In genomic region chr1:80710097-80710541, GRCm38 (mm10) we compare ENCODE assay signal across 11 mouse cellular contexts. TPM values are rescaled to one million over a fixed set of nuclear protein-coding genes. Genes with fewer than 3 reads are reported as not detected.
DNase-seq lines count a peak whose midpoint lies in the region; ATAC-seq and TF ChIP-seq lines count a peak whose summit lies in the region.
"Had no signal": no experiment of that assay in that cellular context is flagged by ENCODE, and none has a peak within 500 bp of the region (broad histone marks: within the 10 kb centered on the region; RNA-seq: fewer than 3 reads in every experiment).

No protein-coding gene starts in this region.

- H3K4me3 ChIP-seq in heart, embryonic 10.5 days = no peak overlapping the region
- no peak overlapping the region for H3K4me3 ChIP-seq in midbrain, postnatal 0 days (ENCODE audit: low read depth, low read length)
- H3K4me3 ChIP-seq in midbrain, embryonic 16.5 days (ENCODE audit: low read depth, low read length) = no peak overlapping the region
- no peak overlapping the region for H3K4me3 ChIP-seq in intestine, embryonic 15.5 days (replicated peaks)
- peak overlapping the region; percentile 27 for H3K4me3 ChIP-seq in stomach, postnatal 0 days (ENCODE audit: low read depth, low read length)
- H3K4me3 ChIP-seq: neural tube, embryonic 12.5 days had no signal

- no peak overlapping the region for H3K4me2 ChIP-seq in midbrain, postnatal 0 days (ENCODE audit: low read depth, low read length, poor library complexity, severe bottlenecking)
- H3K4me2 ChIP-seq in midbrain, embryonic 16.5 days (ENCODE audit: low read length) = no peak overlapping the region
- peak overlapping the region; percentile 40 for H3K4me2 ChIP-seq in intestine, embryonic 15.5 days (replicated peaks)
- peak overlapping the region; percentile 39 for H3K4me2 ChIP-seq in stomach, postnatal 0 days (replicated peaks; ENCODE audit: low read depth)
- H3K4me2 ChIP-seq: liver, embryonic 11.5 days; neural tube, embryonic 12.5 days had no signal

- no peaks in the 10 kb centered on the region for H3K9me3 ChIP-seq in heart, embryonic 10.5 days
- H3K9me3 ChIP-seq in midbrain, postnatal 0 days (ENCODE audit: low read length) = no peaks in the 10 kb centered on the region
- no peaks in the 10 kb centered on the region for H3K9me3 ChIP-seq in midbrain, embryonic 16.5 days (replicated peaks; ENCODE audit: control insufficient read depth, low read length, poor library complexity, severe bottlenecking)
- H3K9me3 ChIP-seq in intestine, embryonic 15.5 days = no peaks in the 10 kb centered on the region
- no peaks in the 10 kb centered on the region for H3K9me3 ChIP-seq in stomach, postnatal 0 days (ENCODE audit: control insufficient read depth, low read length)
- H3K9me3 ChIP-seq: neural tube, embryonic 12.5 days had no signal

- no peaks in the 10 kb centered on the region for H3K27me3 ChIP-seq in heart, embryonic 10.5 days (ENCODE audit: insufficient read depth, poor library complexity, severe bottlenecking)
- H3K27me3 ChIP-seq in midbrain, postnatal 0 days (ENCODE audit: insufficient read depth, low read length) = no peaks in the 10 kb centered on the region
- no peaks in the 10 kb centered on the region for H3K27me3 ChIP-seq in midbrain, embryonic 16.5 days (ENCODE audit: control insufficient read depth, insufficient read depth, low read depth, low read length)
- H3K27me3 ChIP-seq in intestine, embryonic 15.5 days (replicated peaks) = no peaks in the 10 kb centered on the region
- no peaks in the 10 kb centered on the region for H3K27me3 ChIP-seq in stomach, postnatal 0 days (ENCODE audit: control insufficient read depth, insufficient read depth, low read length)
- H3K27me3 ChIP-seq: neural tube, embryonic 12.5 days had no signal

- no peak overlapping the region for H3K27ac ChIP-seq in heart, embryonic 10.5 days
- no peak overlapping the region for H3K27ac ChIP-seq in midbrain, postnatal 0 days (ENCODE audit: low read depth, low read length)
- H3K27ac ChIP-seq in midbrain, embryonic 16.5 days (ENCODE audit: low read length) = no peak overlapping the region
- no peak overlapping the region for H3K27ac ChIP-seq in intestine, embryonic 15.5 days
- H3K27ac ChIP-seq in stomach, postnatal 0 days (replicated peaks) = peak overlapping the region; percentile 69
- H3K27ac ChIP-seq: neural tube, embryonic 12.5 days had no signal

- H3K9ac ChIP-seq in midbrain, postnatal 0 days (replicated peaks; ENCODE audit: low read length, poor library complexity, severe bottlenecking) = no peak overlapping the region
- no peak overlapping the region for H3K9ac ChIP-seq in midbrain, embryonic 16.5 days (ENCODE audit: low read depth, low read length)
- H3K9ac ChIP-seq in intestine, embryonic 15.5 days = no peak overlapping the region
- H3K9ac ChIP-seq in stomach, postnatal 0 days (ENCODE audit: low read length) = no peak overlapping the region
- H3K9ac ChIP-seq: neural tube, embryonic 12.5 days had no signal

- H3K4me1 ChIP-seq in heart, embryonic 10.5 days = peaks cover 11% of the 10 kb centered on the region; the same call in 1 of the 2 replicates
- H3K4me1 ChIP-seq in midbrain, postnatal 0 days (ENCODE audit: insufficient read depth, low read length) = no peaks in the 10 kb centered on the region
- H3K4me1 ChIP-seq in midbrain, embryonic 16.5 days (ENCODE audit: control insufficient read depth, insufficient read depth, low read length) = peaks cover 3% of the 10 kb centered on the region; the same call in 1 of the 2 replicates
- H3K4me1 ChIP-seq in intestine, embryonic 15.5 days (replicated peaks) = no peaks in the 10 kb centered on the region; the same call in 1 of the 2 replicates
- no peaks in the 10 kb centered on the region for H3K4me1 ChIP-seq in stomach, postnatal 0 days (replicated peaks; ENCODE audit: control insufficient read depth, insufficient read depth)
- H3K4me1 ChIP-seq: neural tube, embryonic 12.5 days had no signal

- no peak for ATAC-seq in midbrain, postnatal 0 days (ENCODE audit: low FRiP score)
- ATAC-seq in midbrain, embryonic 16.5 days = no peak
- peak; percentile 55; the same call in 1 of the 2 replicates for ATAC-seq in intestine, embryonic 15.5 days
- ATAC-seq in stomach, postnatal 0 days (ENCODE audit: low FRiP score, low TSS enrichment) = peak; percentile 42; the same call in 1 of the 2 replicates

- H3K36me3 ChIP-seq in heart, embryonic 10.5 days = no peaks in the 10 kb centered on the region
- no peaks in the 10 kb centered on the region for H3K36me3 ChIP-seq in midbrain, postnatal 0 days (ENCODE audit: insufficient read depth, low read length)
- no peaks in the 10 kb centered on the region for H3K36me3 ChIP-seq in midbrain, embryonic 16.5 days (ENCODE audit: control insufficient read depth, insufficient read depth, low read length)
- H3K36me3 ChIP-seq in intestine, embryonic 15.5 days = no peaks in the 10 kb centered on the region
- H3K36me3 ChIP-seq in stomach, postnatal 0 days (ENCODE audit: control insufficient read depth, insufficient read depth, low read length) = no peaks in the 10 kb centered on the region
- H3K36me3 ChIP-seq: neural tube, embryonic 12.5 days had no signal

- WGBS in heart, embryonic 10.5 days = 64% methylated on average over 5 of the region's 5 CpGs
- 66% methylated on average over 5 of the region's 5 CpGs for WGBS in midbrain, postnatal 0 days
- 67% methylated on average over 5 of the region's 5 CpGs for WGBS in midbrain, embryonic 16.5 days
- 33% methylated on average over 5 of the region's 5 CpGs for WGBS in intestine, embryonic 15.5 days
- WGBS in stomach, postnatal 0 days = 22% methylated on average over 5 of the region's 5 CpGs

- peak; percentile 25 to 28 for DNase-seq in heart, adult 9 months (ENCODE audit: low spot score in 2 of 2)
- no peak for DNase-seq in heart, embryonic 10.5 days (ENCODE audit: low spot score)
- peak; percentile 16 for DNase-seq in midbrain, postnatal 0 days (ENCODE audit: low spot score)
- no peak for DNase-seq in stomach, postnatal 0 days (ENCODE audit: low spot score)
- DNase-seq in gastrocnemius, postnatal 10 days = no peak
- DNase-seq in left cerebral cortex, adult 11 months (ENCODE audit: low spot score) = no peak
- DNase-seq: cerebellum, adult 8-10 months had no signal

- TF ChIP-seq CTCF in midbrain, postnatal 0 days (IDR thresholded peaks at IDR 0.05) = no peak
- peak; percentile 22; the same call in 1 of the 2 replicates for TF ChIP-seq CTCF in stomach, postnatal 0 days (IDR thresholded peaks at IDR 0.05; ENCODE audit: low read depth)

- TF ChIP-seq EP300 in stomach, postnatal 0 days (optimal IDR thresholded peaks at IDR 0.05) = no peak

RNA-seq across cellular contexts. Expression of gene Dock10, which starts 48.2 kb away (rescaled TPM):
- 1.9 and 2.2 TPM in 2 replicates for polyA plus RNA-seq in heart, embryonic 10.5 days (2016; fragmentation: Nextera tagmentation; extraction: Ambion mirVana)
- 10.6 and 12.8 TPM in 2 replicates for total RNA-seq in midbrain, postnatal 0 days (2014; rRNA removed)
- 2.2 and 3.0 TPM in 2 replicates for polyA plus RNA-seq in midbrain, postnatal 0 days (2015; fragmentation: Nextera tagmentation; extraction: Ambion mirVana)
- 3.8 and 4.0 TPM in 2 replicates for polyA plus RNA-seq in midbrain, embryonic 16.5 days (2015; fragmentation: Nextera tagmentation; extraction: Ambion mirVana)
- 3.5 and 3.7 TPM in 2 replicates for polyA plus RNA-seq in intestine, embryonic 15.5 days (2015; fragmentation: Nextera tagmentation; extraction: Ambion mirVana)
- polyA plus RNA-seq in stomach, postnatal 0 days (2015; fragmentation: Nextera tagmentation; extraction: Ambion mirVana) = 2.8 and 3.3 TPM in 2 replicates
- total RNA-seq in gastrocnemius, postnatal 10 days (2021) = 10 to 100 TPM; 12.0 to 17.2 TPM

Comparison
In these comparisons a context has a peak if more than half of its experiments do, and no peak if none do; other contexts are left out.
1. DNase-seq: peak in heart, adult 9 months (2 of 2) and midbrain, postnatal 0 days (single experiment); none in heart, embryonic 10.5 days (single experiment), stomach, postnatal 0 days (single experiment), gastrocnemius, postnatal 10 days (single experiment) and left cerebral cortex, adult 11 months (single experiment).
2. ATAC-seq: peak in intestine, embryonic 15.5 days (single experiment) and stomach, postnatal 0 days (single experiment); none in midbrain, postnatal 0 days (single experiment) and midbrain, embryonic 16.5 days (single experiment).
3. H3K4me2 ChIP-seq: peak in intestine, embryonic 15.5 days (single experiment) and stomach, postnatal 0 days (single experiment); none in midbrain, postnatal 0 days (single experiment) and midbrain, embryonic 16.5 days (single experiment).